Mouse (Mus musculus): Measurements from ENCODE around the gene Banp.

Gene Banp

GRCm38 (mm10) chr8:121949222-121949800, at the start of gene Banp:
TSS of gene Banp (plus strand) at chr8:121949750.
- no peak for DNase-seq (ENCODE audit: low read depth, low spot score)

DNA sequence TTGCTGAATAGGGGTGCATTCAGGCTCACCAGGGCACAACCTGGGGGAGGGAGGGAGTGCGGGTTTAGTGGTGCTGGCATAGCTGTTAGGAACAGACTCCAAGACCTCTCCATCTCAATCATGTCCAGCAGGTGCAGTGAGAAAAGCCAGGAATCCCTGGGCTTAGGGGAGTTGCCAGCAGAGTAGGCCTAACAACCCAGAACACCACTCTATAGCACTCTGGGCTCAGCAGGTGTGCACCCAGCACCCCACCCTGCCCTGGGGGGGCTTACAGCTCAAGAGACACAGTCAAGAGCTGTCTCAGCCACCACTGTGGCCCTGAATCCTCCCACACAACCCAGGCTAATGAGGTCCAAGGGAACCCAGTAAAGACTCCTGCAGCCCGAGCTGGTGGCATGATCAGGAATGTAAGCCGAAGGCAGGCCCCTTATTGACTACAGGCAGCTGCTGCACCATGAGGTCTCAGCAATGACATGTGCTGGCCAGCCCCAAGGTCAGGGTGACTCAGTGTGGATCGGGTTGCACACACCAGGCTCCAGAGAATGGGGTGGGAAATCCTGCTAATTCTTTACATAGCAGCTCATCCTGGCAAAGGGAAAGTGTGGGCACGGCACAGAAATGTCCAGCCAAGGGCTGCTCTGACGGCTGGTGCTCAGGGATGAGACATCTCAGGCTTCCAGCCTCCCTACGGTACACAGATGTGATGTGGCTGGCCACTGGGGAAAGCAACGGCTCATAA, 47.9 kb upstream of the Banp start:
- DNase-seq (ENCODE audit: low read depth, low spot score) = peak; percentile 35

- DNase-seq (ENCODE audit: low read depth, low spot score) = no peak
Measured at GRCm38 (mm10) chr8:121903977-121904376, 45.6 kb upstream of the Banp start.

DNA sequence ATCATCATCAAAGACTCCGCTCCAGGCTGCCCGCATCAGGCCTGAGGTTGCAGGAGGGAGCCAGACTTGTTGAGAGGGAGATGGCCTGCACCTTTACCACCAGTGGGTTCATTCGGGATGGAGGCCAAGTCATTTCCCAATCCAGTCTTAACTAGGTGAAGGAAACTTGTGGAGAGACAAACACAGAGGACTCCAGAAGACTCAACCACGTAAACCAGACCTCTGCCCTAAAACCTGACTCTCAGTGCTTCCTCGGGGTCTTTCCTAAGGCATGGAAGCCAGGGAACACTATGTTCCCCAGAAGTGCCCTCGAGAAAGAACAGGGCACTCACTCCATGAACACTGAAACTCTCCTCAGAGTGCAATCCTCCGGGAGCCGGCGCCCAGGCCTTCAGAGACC, 44.6 kb upstream of the Banp start:
- no peak for DNase-seq (ENCODE audit: low read depth, low spot score)

DNA sequence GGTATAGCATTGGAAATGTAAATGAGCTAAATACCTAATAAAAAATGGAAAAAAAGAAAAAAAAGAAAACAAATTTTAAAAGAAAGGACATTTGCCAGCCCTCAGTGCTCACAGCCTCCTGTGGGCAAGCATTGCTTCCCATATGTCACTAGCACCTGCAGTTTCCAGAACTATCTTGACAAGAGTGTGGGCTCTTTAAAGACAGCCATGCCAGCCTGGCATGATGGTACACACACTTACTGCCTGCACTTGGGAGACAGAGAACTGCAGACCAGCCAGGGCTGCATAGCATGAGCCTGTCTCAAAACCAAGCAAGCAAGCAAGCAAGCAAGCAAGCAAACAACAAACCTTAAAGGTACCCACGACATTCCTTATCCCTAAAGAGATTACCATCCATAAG, 44.1 kb upstream of the Banp start:
- DNase-seq (ENCODE audit: low read depth, low spot score) = no peak

DNA sequence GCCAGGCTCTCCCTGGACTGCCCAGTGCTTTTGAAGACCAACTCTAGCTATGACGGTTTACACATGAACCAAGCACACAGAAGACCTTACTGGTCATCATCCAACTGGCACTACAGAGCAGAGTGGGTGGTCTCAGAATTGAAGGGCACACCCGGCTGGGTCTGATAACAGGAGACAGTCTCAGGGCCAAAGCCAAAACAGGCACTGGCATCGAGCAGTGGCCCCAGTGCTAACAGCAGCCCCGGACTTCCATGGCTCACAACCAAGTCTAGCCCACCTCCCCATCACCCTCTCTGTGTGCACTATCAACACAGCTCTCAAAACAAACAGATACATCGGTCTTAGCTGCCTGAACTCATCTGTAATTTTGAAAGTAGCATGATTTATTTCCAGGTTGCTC, 43.7 kb upstream of the Banp start:
- DNase-seq (ENCODE audit: low read depth, low spot score) = no peak

DNA sequence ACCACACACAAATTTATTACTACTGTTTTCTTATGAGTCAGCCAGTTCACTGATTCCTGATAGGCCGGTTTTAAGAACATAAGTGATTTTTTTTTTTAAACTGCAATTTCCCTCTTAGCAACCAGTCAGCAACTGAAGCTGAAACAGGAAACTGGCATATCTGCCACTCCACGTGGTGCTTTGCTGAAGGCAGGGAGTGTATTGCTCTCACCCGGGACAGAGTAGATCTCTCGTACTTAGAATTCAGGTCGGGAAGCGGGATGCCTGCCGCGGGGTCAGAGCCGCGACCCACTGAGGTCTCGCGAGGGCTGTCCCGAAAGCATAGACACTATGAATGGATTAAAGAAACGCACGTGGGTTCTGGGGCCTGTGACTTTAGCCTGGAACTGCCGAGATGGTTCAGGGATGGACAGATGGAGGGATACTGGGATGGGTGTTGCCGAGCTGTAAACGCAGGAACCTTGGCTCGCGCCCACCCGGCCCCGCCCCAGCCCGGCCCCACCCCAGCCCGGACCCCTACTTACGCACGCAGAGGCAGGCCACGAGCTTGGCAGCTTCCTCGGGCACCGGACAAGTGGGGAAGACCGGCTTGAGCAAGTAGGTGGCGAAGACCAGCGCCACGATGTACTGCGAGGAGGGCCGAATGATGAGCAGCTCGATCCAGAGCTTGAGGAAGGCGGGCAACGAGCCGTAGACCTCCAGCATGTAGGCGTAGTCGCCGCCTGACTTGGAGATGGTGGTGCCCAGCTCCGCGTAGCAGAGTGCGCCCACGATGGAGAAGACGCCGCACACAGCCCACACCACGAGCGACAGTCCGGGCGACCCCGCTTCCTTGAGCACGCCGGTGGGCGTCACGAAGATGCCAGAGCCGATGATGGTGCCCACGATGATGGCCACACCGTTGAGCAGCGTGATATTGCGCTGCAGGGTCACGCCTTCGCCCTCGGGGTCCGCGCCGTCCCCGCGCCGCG, 42.7 kb upstream of the Banp start:
- DNase-seq (ENCODE audit: low read depth, low spot score) = peak; percentile 68

DNA sequence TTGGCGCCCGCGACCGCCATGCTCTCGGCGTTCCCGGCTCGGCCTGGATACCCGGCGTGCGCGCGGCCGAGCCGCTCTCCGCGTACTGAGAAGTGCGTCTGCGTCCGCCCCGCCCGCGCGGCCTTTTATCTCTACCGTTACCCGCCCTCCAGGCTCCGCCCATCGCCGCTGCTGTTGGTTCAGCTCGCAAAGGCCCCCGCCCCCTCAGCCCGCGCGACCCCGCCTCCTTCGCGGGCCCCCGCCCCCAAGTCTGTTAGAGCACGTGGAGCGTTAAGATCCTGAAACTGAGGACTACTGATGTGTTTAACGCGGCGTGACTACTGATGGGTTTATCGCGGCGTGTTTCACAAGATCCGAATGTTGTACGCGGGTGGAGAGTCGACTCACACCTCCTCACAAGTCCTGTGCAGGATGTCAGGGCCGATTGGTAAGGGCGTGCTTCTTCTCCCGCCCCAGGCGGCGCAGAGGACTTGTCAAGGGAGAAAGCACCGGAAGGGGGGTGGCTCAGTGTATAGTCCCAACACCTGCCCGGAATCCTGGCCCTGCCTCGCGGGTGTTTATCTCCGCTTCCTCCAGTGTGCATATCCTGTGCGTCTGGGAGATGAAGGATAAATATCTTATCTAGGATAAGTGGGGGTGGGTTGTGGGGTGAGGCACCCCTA, 41.8 kb upstream of the Banp start, which contains the start of gene Slc7a5:
Gene Slc7a5 (minus strand): TSS at position 108 of the 662 bp plus-strand sequence.
- peak; percentile 96 for DNase-seq (ENCODE audit: low read depth, low spot score)

GRCm38 (mm10) chr8:121908378-121909147, 41.0 kb upstream of the Banp start:
- DNase-seq (ENCODE audit: low read depth, low spot score) = no peak

DNA sequence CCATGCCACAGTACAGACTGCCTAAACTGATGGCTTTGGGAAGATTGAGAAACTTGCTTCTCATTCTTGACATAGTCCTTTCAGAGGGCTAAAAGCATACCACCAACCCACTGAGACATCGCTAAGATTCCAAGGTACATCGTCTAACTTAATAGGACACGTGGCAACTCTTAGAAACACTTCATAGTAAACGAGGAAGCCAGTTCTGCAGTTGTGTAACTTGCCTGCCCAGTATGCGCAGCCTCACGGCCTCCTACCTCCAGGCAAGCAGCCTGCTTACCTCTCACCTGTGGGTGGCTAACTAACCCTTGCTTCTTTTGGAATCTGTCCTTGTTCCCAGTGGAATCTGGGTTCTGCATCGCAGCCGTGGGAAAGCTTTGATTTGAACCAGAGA, 40.4 kb upstream of the Banp start:
- no peak for DNase-seq (ENCODE audit: low read depth, low spot score)

GRCm38 (mm10) chr8:121909663-121910062, 39.9 kb upstream of the Banp start:
- DNase-seq (ENCODE audit: low read depth, low spot score) = peak; percentile 84

- DNase-seq (ENCODE audit: low read depth, low spot score) = no peak
Measured at GRCm38 (mm10) chr8:121911400-121911799, 38.1 kb upstream of the Banp start.

GRCm38 (mm10) chr8:121911987-121912386, 37.6 kb upstream of the Banp start:
- DNase-seq (ENCODE audit: low read depth, low spot score) = no peak

GRCm38 (mm10) chr8:121912831-121913230, 36.7 kb upstream of the Banp start:
- no peak for DNase-seq (ENCODE audit: low read depth, low spot score)

GRCm38 (mm10) chr8:121913378-121913777, 36.2 kb upstream of the Banp start:
- DNase-seq (ENCODE audit: low read depth, low spot score) = no peak

DNA sequence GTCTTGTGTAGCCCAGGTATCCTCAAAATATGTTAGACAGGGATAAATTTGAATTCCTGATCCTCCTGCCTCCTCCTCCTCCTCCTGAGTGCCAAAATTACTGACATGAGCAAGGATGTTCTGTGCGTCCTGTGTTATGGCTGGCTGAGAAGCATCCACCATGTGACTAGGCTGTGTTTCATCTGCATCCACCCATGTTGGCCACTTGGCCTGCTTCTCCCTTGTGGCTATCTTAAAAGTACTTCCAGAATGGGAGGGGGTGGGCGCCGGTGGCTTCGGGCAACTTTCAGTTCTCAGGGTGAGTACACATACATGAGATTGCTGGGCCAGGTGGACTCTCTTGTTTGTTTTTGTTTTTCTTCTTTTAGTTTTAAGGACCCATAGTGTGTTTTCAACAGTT, 30.4 kb upstream of the Banp start:
- DNase-seq (ENCODE audit: low read depth, low spot score) = no peak

GRCm38 (mm10) chr8:121919731-121920130, 29.8 kb upstream of the Banp start:
- peak; percentile 46 for DNase-seq (ENCODE audit: low read depth, low spot score)

- no peak for DNase-seq (ENCODE audit: low read depth, low spot score)
Measured at GRCm38 (mm10) chr8:121921582-121921981, 28.0 kb upstream of the Banp start.

DNA sequence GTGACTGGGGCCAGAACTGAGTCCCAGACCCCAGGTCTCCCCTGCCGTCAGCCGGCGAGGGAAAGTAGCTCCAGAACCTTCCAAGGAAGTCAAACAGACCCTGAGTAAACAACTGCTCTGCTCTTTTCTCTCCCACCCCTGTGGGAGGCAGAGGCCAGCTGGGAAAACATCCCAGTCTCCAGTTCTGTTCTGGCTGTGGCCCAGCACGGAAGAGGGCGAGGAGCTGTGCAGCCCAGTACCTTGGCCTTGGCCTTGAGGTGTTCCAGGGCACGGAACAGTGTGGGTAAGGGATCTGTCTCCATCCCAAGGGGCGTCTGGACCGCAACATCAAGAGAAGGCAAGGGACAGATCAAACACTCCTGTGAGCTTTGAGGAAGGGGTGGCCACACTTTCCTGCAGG, 27.4 kb upstream of the Banp start:
- no peak for DNase-seq (ENCODE audit: low read depth, low spot score)

DNA sequence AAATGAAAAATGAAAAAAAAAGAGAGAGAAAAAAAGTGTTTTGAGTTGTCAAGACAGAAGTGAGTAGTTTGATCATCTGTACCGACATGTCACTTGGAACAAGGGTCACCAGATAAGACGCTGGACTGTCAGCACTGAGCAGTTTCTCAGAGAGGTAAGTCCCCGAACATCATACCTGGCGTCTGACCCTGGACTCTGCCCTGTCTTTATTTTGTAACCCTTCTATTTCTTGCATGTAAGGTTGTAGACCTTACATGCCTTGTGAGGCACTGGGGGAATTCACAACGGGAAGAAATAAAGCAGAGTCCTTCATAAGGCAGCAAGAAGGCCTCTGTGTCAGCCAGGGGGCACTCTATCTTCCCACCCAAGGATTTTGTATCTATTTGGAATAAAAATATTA, 24.9 kb upstream of the Banp start:
- no peak for DNase-seq (ENCODE audit: low read depth, low spot score)

- peak; percentile 89 for DNase-seq (ENCODE audit: low read depth, low spot score)
Measured at GRCm38 (mm10) chr8:121925624-121926023, 23.9 kb upstream of the Banp start.
